In the genomic region with DNA sequence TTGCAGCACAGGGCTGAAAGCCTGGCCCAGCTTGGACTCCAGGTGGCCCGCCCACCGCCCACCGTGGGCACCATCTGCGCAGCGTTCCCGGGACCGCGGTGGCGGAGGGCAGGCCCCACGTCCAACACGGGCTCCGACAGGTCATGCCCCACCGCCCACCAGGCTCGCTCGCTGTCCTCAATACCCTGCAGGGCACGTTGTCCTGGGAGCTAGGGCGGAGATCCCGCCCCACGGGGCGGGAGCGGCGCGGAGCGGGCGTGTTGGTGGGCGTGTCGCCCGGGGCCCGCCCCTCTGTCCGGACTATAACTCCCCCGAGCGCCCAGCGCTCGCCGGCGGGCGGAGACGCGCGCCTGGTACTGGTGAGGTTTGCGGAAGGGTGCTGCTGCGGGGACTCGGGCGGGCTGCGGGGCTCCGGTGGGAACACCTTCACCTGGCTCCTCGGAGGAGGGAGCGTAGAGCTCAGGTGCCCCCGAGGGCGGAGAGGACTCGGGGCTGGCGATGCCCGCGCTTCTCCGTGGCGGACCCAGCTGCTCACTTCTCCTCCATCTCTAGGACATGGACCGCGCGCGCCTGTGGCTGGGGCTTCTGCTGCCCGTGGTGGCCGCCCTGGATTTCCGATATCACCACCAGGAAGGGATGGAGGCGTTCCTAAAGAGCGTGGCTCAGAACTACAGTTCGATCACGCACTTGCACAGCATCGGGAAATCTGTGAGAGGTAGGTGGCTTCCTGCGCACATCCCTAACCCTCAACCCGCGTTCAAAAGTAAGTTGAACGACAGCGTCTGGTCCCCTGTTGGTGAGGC, we compare ENCODE assay signal across 8 mouse cellular contexts. TPM values are rescaled to one million over a fixed set of nuclear protein-coding genes. Genes with fewer than 3 reads are reported as not detected.
DNase-seq lines count a peak whose midpoint lies in the region; ATAC-seq and TF ChIP-seq lines count a peak whose summit lies in the region.

A gene (plus strand): TSS at position 332 of the 803 bp plus-strand sequence.

- under 1% methylated on average over 62 of the region's 73 CpGs for WGBS in heart, embryonic 14.5 days
- under 1% methylated on average over 67 of the region's 73 CpGs for WGBS in kidney, postnatal 0 days
- under 1% methylated on average over 73 of the region's 73 CpGs for WGBS in liver, embryonic 16.5 days (ENCODE audit: insufficient replicate concordance)
- WGBS in neural tube, embryonic 12.5 days: under 1% methylated on average over 67 of the region's 73 CpGs

- TF ChIP-seq POLR2A in embryonic fibroblast, embryonic 13.5 days (IDR thresholded peaks at IDR 0.05; ENCODE audit: low read depth, low read length): peak; percentile 67
- TF ChIP-seq POLR2A in testis, adult 2 months (IDR thresholded peaks at IDR 0.05; ENCODE audit: control insufficient read depth, low read depth, low read length): peak; percentile 27; the same call in 1 of the 2 replicates

- peak within 1 kb of the TSS; percentile 48 for H3K4me3 ChIP-seq in embryonic fibroblast, embryonic 13.5 days (ENCODE audit: insufficient read depth, low read length)
- peak within 1 kb of the TSS; percentile 44 to 60 for H3K4me3 ChIP-seq in heart, embryonic 14.5 days (ENCODE audit: control insufficient read depth in 1 of 2, insufficient read depth in 1 of 2, low read depth in 1 of 2, low read length in 2 of 2)
- H3K4me3 ChIP-seq in kidney, postnatal 0 days (replicated peaks; ENCODE audit: low read depth, low read length): peak within 1 kb of the TSS; percentile 65
- peak within 1 kb of the TSS; percentile 60 for H3K4me3 ChIP-seq in liver, embryonic 16.5 days (ENCODE audit: low read depth, low read length)
- H3K4me3 ChIP-seq in neural tube, embryonic 12.5 days: peak within 1 kb of the TSS; percentile 54
- peak within 1 kb of the TSS; percentile 44 for H3K4me3 ChIP-seq in testis, adult 2 months (ENCODE audit: control insufficient read depth, low read depth, low read length)

- no peaks in the 10 kb centered on the region for H3K36me3 ChIP-seq in heart, embryonic 14.5 days (ENCODE audit: control insufficient read depth, insufficient read depth, low read length)
- no peaks in the 10 kb centered on the region for H3K36me3 ChIP-seq in kidney, postnatal 0 days (ENCODE audit: insufficient read depth, low read length)
- no peaks in the 10 kb centered on the region for H3K36me3 ChIP-seq in liver, embryonic 16.5 days (ENCODE audit: control insufficient read depth, insufficient read depth)
- H3K36me3 ChIP-seq in neural tube, embryonic 12.5 days: no peaks in the 10 kb centered on the region
- no peaks in the 10 kb centered on the region for H3K36me3 ChIP-seq in testis, adult 2 months (ENCODE audit: control insufficient read depth, insufficient read depth, low read length)

- no peak for TF ChIP-seq CTCF in embryonic fibroblast, embryonic 13.5 days (IDR thresholded peaks at IDR 0.05; ENCODE audit: borderline replicate concordance, insufficient read depth, low read length)
- TF ChIP-seq CTCF in kidney, postnatal 0 days (IDR thresholded peaks at IDR 0.05; ENCODE audit: low read depth): no peak
- no peak for TF ChIP-seq CTCF in testis, adult 2 months (IDR thresholded peaks at IDR 0.05; ENCODE audit: control insufficient read depth, insufficient read depth, insufficient replicate concordance, low read depth, low read length)

- peak within 1 kb of the TSS; percentile 93 for H3K4me2 ChIP-seq in heart, embryonic 14.5 days (ENCODE audit: low read length)
- peak within 1 kb of the TSS; percentile 61 for H3K4me2 ChIP-seq in kidney, postnatal 0 days (ENCODE audit: low read length)
- H3K4me2 ChIP-seq in liver, embryonic 16.5 days (ENCODE audit: low read depth, low read length): peak within 1 kb of the TSS; percentile 63
- peak within 1 kb of the TSS; percentile 94 for H3K4me2 ChIP-seq in neural tube, embryonic 12.5 days (replicated peaks)

- peaks cover 47% of the 10 kb centered on the region for H3K27me3 ChIP-seq in heart, embryonic 14.5 days (ENCODE audit: control insufficient read depth, insufficient read depth, low read length)
- H3K27me3 ChIP-seq in kidney, postnatal 0 days (ENCODE audit: insufficient read depth, low read length): no peaks in the 10 kb centered on the region
- H3K27me3 ChIP-seq in liver, embryonic 16.5 days (ENCODE audit: control insufficient read depth, insufficient read depth, low read depth, low read length): peaks cover 33% of the 10 kb centered on the region
- peaks cover 36% of the 10 kb centered on the region for H3K27me3 ChIP-seq in neural tube, embryonic 12.5 days (replicated peaks)
- H3K27me3 ChIP-seq in testis, adult 2 months (ENCODE audit: control insufficient read depth, insufficient read depth, low read length): no peaks in the 10 kb centered on the region

- DNase-seq in 3T3-L1 (ENCODE audit: low read depth, low spot score): peak; percentile 91
- DNase-seq in adrenal gland, adult 8-10 months: peak; percentile 65
- DNase-seq in kidney, postnatal 0 days (ENCODE audit: low spot score): peak; percentile 87

- no peaks in the 10 kb centered on the region for H3K9me3 ChIP-seq in heart, embryonic 14.5 days (ENCODE audit: control insufficient read depth, low read length)
- H3K9me3 ChIP-seq in kidney, postnatal 0 days (replicated peaks; ENCODE audit: low read length): no peaks in the 10 kb centered on the region
- no peaks in the 10 kb centered on the region for H3K9me3 ChIP-seq in liver, embryonic 16.5 days (replicated peaks; ENCODE audit: control insufficient read depth, low read length)
- H3K9me3 ChIP-seq in neural tube, embryonic 12.5 days: no peaks in the 10 kb centered on the region

- no peak within 1 kb of the TSS for H3K27ac ChIP-seq in embryonic fibroblast, embryonic 13.5 days (ENCODE audit: insufficient read depth, low read length)
- no peak within 1 kb of the TSS for H3K27ac ChIP-seq in heart, embryonic 14.5 days (replicated peaks in 1 of 2; ENCODE audit: control insufficient read depth in 1 of 2, insufficient read depth in 1 of 2, low read depth in 2 of 2, low read length in 2 of 2)
- H3K27ac ChIP-seq in kidney, postnatal 0 days: peak within 1 kb of the TSS; percentile 20; the same call in 1 of the 2 replicates
- H3K27ac ChIP-seq in liver, embryonic 16.5 days (ENCODE audit: low read length): peak within 1 kb of the TSS; percentile 22
- no peak within 1 kb of the TSS for H3K27ac ChIP-seq in neural tube, embryonic 12.5 days
- no peak within 1 kb of the TSS for H3K27ac ChIP-seq in testis, adult 2 months (ENCODE audit: control insufficient read depth, insufficient read depth, low read depth, low read length)

- peak; percentile 85 for ATAC-seq in heart, embryonic 14.5 days (ENCODE audit: insufficient number of reproducible peaks, insufficient read depth, low FRiP score, low read depth)
- ATAC-seq in kidney, postnatal 0 days (replicated peaks; ENCODE audit: low FRiP score, low read depth): peak; percentile 98
- peak; percentile 93 for ATAC-seq in liver, embryonic 16.5 days (ENCODE audit: low read depth)
- peak; percentile 92 for ATAC-seq in neural tube, embryonic 12.5 days (ENCODE audit: low FRiP score, low read depth)

- H3K9ac ChIP-seq in heart, embryonic 14.5 days (ENCODE audit: low read length): peak within 1 kb of the TSS; percentile 13
- H3K9ac ChIP-seq in kidney, postnatal 0 days (ENCODE audit: low read depth, low read length): peak within 1 kb of the TSS; percentile 65
- H3K9ac ChIP-seq in liver, embryonic 16.5 days (ENCODE audit: low read depth, low read length): peak within 1 kb of the TSS; percentile 39; the same call in 1 of the 2 replicates
- peak within 1 kb of the TSS; percentile 36 for H3K9ac ChIP-seq in neural tube, embryonic 12.5 days

- H3K4me1 ChIP-seq in embryonic fibroblast, embryonic 13.5 days (ENCODE audit: control insufficient read depth, insufficient read depth, low read length): no peaks in the 10 kb centered on the region
- peaks cover 5 to 12% of the 10 kb centered on the region in 2 experiments; a peak in 2 of 4 replicates for H3K4me1 ChIP-seq in heart, embryonic 14.5 days (ENCODE audit: control insufficient read depth in 2 of 2, insufficient read depth in 2 of 2, low read length in 2 of 2)
- H3K4me1 ChIP-seq in kidney, postnatal 0 days (replicated peaks; ENCODE audit: insufficient read depth, low read length): no peaks in the 10 kb centered on the region
- no peaks in the 10 kb centered on the region; the same call in 1 of the 2 replicates for H3K4me1 ChIP-seq in liver, embryonic 16.5 days (ENCODE audit: control insufficient read depth, low read depth, low read length)
- peaks cover 15% of the 10 kb centered on the region; the same call in 1 of the 2 replicates for H3K4me1 ChIP-seq in neural tube, embryonic 12.5 days
- H3K4me1 ChIP-seq in testis, adult 2 months (ENCODE audit: control insufficient read depth, insufficient read depth, low read length): peaks cover 8% of the 10 kb centered on the region

RNA-seq across cellular contexts. Expression of the gene that starts here (rescaled TPM):
- 10 to 100 TPM; 19.9 to 44.3 (median 31.5) TPM for total RNA-seq in adrenal gland, adult 8-10 months (2022)
- 1.4 and 1.6 TPM in 2 replicates for polyA plus RNA-seq in embryonic fibroblast, embryonic 13.5 days (2011; ENCODE audit: insufficient read length, low read depth, missing spikeins)
- polyA plus RNA-seq in heart, embryonic 14.5 days (2014; fragmentation: Nextera tagmentation; extraction: Ambion mirVana): 0.96 and 1.00 TPM in 2 replicates
- 51.7 and 52.8 TPM in 2 replicates for polyA plus RNA-seq in kidney, postnatal 0 days (2015; fragmentation: Nextera tagmentation; extraction: Ambion mirVana)
- polyA plus RNA-seq in liver, embryonic 16.5 days (2015; fragmentation: Nextera tagmentation; extraction: Ambion mirVana): 47.0 and 61.6 TPM in 2 replicates
- 10.0 and 10.3 TPM in 2 replicates for polyA plus RNA-seq in neural tube, embryonic 12.5 days (2016; fragmentation: Nextera tagmentation; extraction: Ambion mirVana)
- 0.77 and 2.5 TPM in 2 replicates for polyA plus RNA-seq in testis, adult 2 months (2012; rRNA removed)

Comparison
In these comparisons a context has a peak if more than half of its experiments do, and no peak if none do; other contexts are left out.
1. Peak in ATAC-seq, H3K4me3 ChIP-seq, H3K9ac ChIP-seq and H3K4me2 ChIP-seq in heart, embryonic 14.5 days; RNA of the gene not detected or under 1 TPM.
2. H3K27ac ChIP-seq: peak in kidney, postnatal 0 days (single experiment) and liver, embryonic 16.5 days (single experiment); none in embryonic fibroblast, embryonic 13.5 days (single experiment), heart, embryonic 14.5 days (0 of 2), neural tube, embryonic 12.5 days (single experiment) and testis, adult 2 months (single experiment).
3. H3K9ac ChIP-seq: peak in every context shown above with its lines; median percentile 65 in kidney, postnatal 0 days; 39 in liver, embryonic 16.5 days; 36 in neural tube, embryonic 12.5 days; 13 in heart, embryonic 14.5 days.
4. Peak in every context shown above with its lines, with median percentiles within 50 percentile points of each other: DNase-seq, H3K4me3 ChIP-seq, ATAC-seq and H3K4me2 ChIP-seq.